Mouse (Mus musculus): ENCODE data around the gene Rnf141. TPM values are rescaled to one million over a fixed set of nuclear protein-coding genes. Genes with fewer than 3 reads are reported as not detected.

Rnf141 gene
- polyA plus RNA-seq, 1 experiment from 2014 or later: 27.0 TPM

DNA sequence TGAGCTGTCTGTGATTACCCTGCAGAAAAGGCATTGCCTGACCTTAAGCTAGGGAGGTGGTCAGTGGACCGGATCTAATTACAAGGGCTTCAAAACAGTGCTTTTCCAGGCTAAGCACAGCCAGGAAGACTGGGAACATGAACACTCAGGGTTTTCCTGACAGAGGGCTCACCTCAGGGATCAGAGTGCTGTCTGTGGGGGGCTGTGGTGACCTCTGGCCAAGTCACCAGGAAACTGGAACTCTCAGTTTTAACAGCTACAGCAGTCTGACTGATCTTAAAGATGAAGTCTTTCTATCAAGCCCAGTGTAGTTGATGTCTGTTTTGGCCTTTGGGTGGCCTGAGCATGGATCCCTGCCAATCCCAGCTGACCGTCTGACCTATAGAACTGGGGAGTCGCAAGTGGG, 58.5 kb downstream of the Rnf141 start:
- WGBS: 68% methylated on average over 3 of the region's 3 CpGs
- H3K9ac ChIP-seq (replicated peaks): no peak overlapping the region
- H3K27ac ChIP-seq (replicated peaks): no peak overlapping the region

DNA sequence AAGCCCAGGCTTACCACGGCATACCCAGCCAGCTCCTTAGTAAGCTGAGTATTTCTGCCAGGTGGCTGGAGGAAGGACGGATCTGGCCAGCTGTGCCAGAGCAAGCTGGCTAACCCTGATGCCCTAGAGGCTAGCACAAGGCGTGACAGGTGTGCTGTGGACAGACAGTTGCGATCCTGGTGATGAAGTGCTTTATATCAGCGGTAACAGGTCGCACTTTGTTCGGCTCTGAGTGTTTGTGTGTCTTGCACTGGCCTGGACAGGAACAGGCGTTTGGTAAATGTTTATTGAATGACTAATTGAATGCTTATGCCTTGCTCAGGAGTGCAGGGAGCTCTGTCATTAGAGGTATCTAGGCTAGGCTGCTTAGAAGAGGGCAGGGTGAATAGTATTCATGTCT, 59.3 kb downstream of the Rnf141 start:
- WGBS: 75% methylated on average over 8 of the region's 8 CpGs
- H3K4me2 ChIP-seq (replicated peaks): no peak overlapping the region
- H3K27me3 ChIP-seq: no peaks in the 10 kb centered on the region
- H3K36me3 ChIP-seq: no peaks in the 10 kb centered on the region
- H3K4me3 ChIP-seq: no peak overlapping the region
- H3K27ac ChIP-seq (replicated peaks): no peak overlapping the region
- H3K9ac ChIP-seq (replicated peaks): no peak overlapping the region
- H3K9me3 ChIP-seq: no peaks in the 10 kb centered on the region
- ATAC-seq (ENCODE audit: low FRiP score, low read depth): no peak
- H3K4me1 ChIP-seq: no peaks in the 10 kb centered on the region

More for the DNA sequence above, 58.5 kb downstream of the Rnf141 start:
- H3K27me3 ChIP-seq: no peaks in the 10 kb centered on the region
- H3K4me1 ChIP-seq: no peaks in the 10 kb centered on the region
- H3K4me2 ChIP-seq (replicated peaks): no peak overlapping the region
- no peak overlapping the region for H3K4me3 ChIP-seq
- H3K9me3 ChIP-seq: no peaks in the 10 kb centered on the region
- no peak for ATAC-seq (ENCODE audit: low FRiP score, low read depth)
- H3K36me3 ChIP-seq: no peaks in the 10 kb centered on the region

GRCm38 (mm10) chr7:110782845-110783478, 61.3 kb downstream of the Rnf141 start:
- H3K27me3 ChIP-seq: no peaks in the 10 kb centered on the region
- H3K4me2 ChIP-seq (replicated peaks): no peak overlapping the region
- no peak overlapping the region for H3K27ac ChIP-seq (replicated peaks)
- H3K4me1 ChIP-seq: no peaks in the 10 kb centered on the region
- 50% methylated on average over 10 of the region's 10 CpGs for WGBS
- no peak for ATAC-seq (ENCODE audit: low FRiP score, low read depth)
- H3K4me3 ChIP-seq: no peak overlapping the region
- no peaks in the 10 kb centered on the region for H3K36me3 ChIP-seq
- H3K9me3 ChIP-seq: no peaks in the 10 kb centered on the region
- H3K9ac ChIP-seq (replicated peaks): no peak overlapping the region

GRCm38 (mm10) chr7:110782135-110782534, 62.1 kb downstream of the Rnf141 start:
- no peaks in the 10 kb centered on the region for H3K36me3 ChIP-seq
- 83% methylated on average over 7 of the region's 7 CpGs for WGBS
- no peaks in the 10 kb centered on the region for H3K27me3 ChIP-seq
- no peak overlapping the region for H3K4me3 ChIP-seq
- no peak overlapping the region for H3K4me2 ChIP-seq (replicated peaks)
- no peak overlapping the region for H3K27ac ChIP-seq (replicated peaks)
- no peak for ATAC-seq (ENCODE audit: low FRiP score, low read depth)
- no peak overlapping the region for H3K9ac ChIP-seq (replicated peaks)
- no peaks in the 10 kb centered on the region for H3K9me3 ChIP-seq
- H3K4me1 ChIP-seq: no peaks in the 10 kb centered on the region; the same call in 1 of the 2 replicates

GRCm38 (mm10) chr7:110781231-110781711, 63.0 kb downstream of the Rnf141 start:
- Histone ChIP-seq H3K27me3 (no peaks in the 10 kb centered on the region), H3K27ac (replicated peaks) (no peak overlapping the region), H3K36me3 (no peaks in the 10 kb centered on the region), H3K9me3 (no peaks in the 10 kb centered on the region), H3K4me1 (no peaks in the 10 kb centered on the region; the same call in 1 of the 2 replicates), H3K4me2 (replicated peaks) (no peak overlapping the region), H3K9ac (replicated peaks) (no peak overlapping the region), H3K4me3 (no peak overlapping the region)
- ATAC-seq (ENCODE audit: low FRiP score, low read depth): no peak
- WGBS: 82% methylated on average over 2 of the region's 2 CpGs

- Histone ChIP-seq H3K9ac (replicated peaks) (no peak overlapping the region), H3K4me3 (no peak overlapping the region)
Observed at GRCm38 (mm10) chr7:110780520-110780919, 63.7 kb downstream of the Rnf141 start.

DNA sequence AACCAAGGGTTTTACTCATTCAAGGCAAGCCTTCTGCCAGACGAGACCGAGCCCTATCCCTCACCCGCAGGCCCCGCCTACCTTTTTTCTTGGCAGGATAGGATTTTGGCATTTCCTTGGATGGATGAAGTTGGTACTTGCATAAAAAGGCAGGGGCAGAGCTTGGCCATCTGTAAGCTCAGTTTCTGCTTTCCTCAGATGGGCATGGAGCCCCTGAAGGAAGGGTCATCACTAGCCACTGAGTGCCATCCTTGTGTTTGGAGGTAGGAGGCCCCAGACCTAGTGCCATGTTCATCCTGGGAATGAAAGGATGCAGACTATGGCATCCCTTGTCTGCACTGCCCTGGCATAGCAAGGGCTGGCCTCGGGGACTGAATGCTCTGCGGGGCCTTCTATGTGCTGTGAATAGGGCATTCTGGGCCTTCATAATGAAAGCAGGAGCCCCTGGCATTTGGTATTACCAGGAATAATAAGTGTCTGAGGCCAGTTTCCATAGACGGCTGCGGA, 64.6 kb downstream of the Rnf141 start:
- H3K9ac ChIP-seq (replicated peaks): no peak overlapping the region
- no peak overlapping the region for H3K27ac ChIP-seq (replicated peaks)
- 87% methylated on average over 8 of the region's 8 CpGs for WGBS
- H3K36me3 ChIP-seq: no peaks in the 10 kb centered on the region
- H3K4me2 ChIP-seq (replicated peaks): no peak overlapping the region
- H3K4me1 ChIP-seq: no peaks in the 10 kb centered on the region; the same call in 1 of the 2 replicates
- ATAC-seq (ENCODE audit: low FRiP score, low read depth): no peak
- no peaks in the 10 kb centered on the region for H3K27me3 ChIP-seq
- H3K4me3 ChIP-seq: no peak overlapping the region
- no peaks in the 10 kb centered on the region for H3K9me3 ChIP-seq

More at GRCm38 (mm10) chr7:110780520-110780919, 63.7 kb downstream of the Rnf141 start:
- no peak for ATAC-seq (ENCODE audit: low FRiP score, low read depth)
- no peaks in the 10 kb centered on the region for H3K9me3 ChIP-seq
- no peaks in the 10 kb centered on the region for H3K36me3 ChIP-seq
- no peaks in the 10 kb centered on the region for H3K27me3 ChIP-seq
- no peaks in the 10 kb centered on the region; the same call in 1 of the 2 replicates for H3K4me1 ChIP-seq
- no peak overlapping the region for H3K27ac ChIP-seq (replicated peaks)
- H3K4me2 ChIP-seq (replicated peaks): no peak overlapping the region
- WGBS: 84% methylated on average over 4 of the region's 4 CpGs

DNA sequence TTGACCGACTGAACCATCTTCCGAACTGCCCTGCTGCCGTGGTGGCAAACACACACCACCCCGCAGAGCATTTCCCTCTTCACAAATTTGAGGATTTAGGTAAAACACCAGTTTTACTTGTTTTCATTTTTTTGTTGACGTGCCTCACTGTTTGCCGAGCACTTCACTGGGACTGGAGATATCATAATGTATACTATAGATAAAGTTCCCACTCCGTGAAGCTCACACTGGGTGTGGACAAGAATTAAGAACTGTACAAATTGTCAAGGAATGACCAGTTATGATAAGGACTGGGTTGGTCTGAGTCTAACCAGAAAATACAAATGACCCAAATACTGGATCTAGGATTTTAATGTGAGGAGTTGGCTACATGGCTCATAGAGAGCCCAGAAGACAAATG, 65.3 kb downstream of the Rnf141 start:
- Histone ChIP-seq H3K4me1 (peaks cover 2% of the 10 kb centered on the region; the same call in 1 of the 2 replicates), H3K9me3 (no peaks in the 10 kb centered on the region), H3K27ac (replicated peaks) (no peak overlapping the region), H3K36me3 (no peaks in the 10 kb centered on the region), H3K4me2 (replicated peaks) (no peak overlapping the region), H3K4me3 (no peak overlapping the region), H3K9ac (replicated peaks) (no peak overlapping the region), H3K27me3 (no peaks in the 10 kb centered on the region)
- no peak for ATAC-seq (ENCODE audit: low FRiP score, low read depth)
- WGBS: 93% methylated on average over 7 of the region's 7 CpGs

DNA sequence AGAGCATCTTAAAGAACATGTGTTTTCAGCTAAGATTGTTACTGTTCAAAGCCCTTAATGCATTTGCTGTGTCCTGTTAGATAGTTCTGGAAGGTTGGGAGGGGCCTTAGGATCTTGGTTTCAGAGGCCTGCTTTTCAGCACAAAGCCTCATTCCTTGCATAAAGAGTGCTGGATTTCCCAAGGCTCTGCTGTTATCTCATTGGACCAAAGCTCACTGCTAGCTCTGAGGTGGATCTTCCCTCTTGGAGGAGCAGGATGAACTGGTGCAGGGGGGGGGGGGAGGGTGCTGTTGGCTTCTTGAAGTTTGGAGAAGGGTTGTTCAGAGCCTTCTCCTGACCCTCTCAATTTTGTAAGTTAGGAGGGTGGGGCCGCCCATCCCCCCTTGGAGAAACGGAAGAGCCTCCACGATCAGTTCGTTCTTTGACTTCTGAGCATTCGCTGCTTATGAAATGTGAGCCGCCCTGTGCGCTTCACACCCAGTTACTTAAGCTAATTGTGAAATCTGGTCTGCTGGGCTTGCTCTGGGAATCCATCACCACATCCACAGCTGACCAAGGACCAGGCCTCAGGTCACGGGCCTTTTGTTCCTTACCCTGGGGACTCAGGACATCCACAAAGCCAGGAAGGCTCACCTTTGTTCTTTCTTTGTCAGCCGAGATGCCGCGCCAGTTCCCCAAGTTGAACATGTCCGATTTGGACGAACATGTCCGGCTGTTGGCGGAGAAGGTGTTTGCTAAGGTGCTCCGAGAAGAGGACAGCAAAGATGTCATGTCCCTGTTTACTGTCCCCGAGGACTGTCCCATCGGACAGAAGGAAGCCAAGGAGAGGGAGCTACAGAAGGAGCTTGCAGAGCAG, 66.9 kb downstream of the Rnf141 start:
- no peaks in the 10 kb centered on the region for H3K36me3 ChIP-seq
- no peak overlapping the region for H3K27ac ChIP-seq (replicated peaks)
- 79% methylated on average over 18 of the region's 18 CpGs for WGBS
- peaks cover 8% of the 10 kb centered on the region; the same call in 1 of the 2 replicates for H3K4me1 ChIP-seq
- H3K4me3 ChIP-seq: no peak overlapping the region
- H3K4me2 ChIP-seq (replicated peaks): no peak overlapping the region
- no peak overlapping the region for H3K9ac ChIP-seq (replicated peaks)
- no peak for ATAC-seq (ENCODE audit: low FRiP score, low read depth)
- no peaks in the 10 kb centered on the region for H3K9me3 ChIP-seq
- 0 out of 2 replicates have a peak, but pooled peaks cover 4% of the 10 kb centered on the region for H3K27me3 ChIP-seq

GRCm38 (mm10) chr7:110774674-110775073, 69.6 kb downstream of the Rnf141 start:
- Histone ChIP-seq H3K4me3 (no peak overlapping the region), H3K36me3 (no peaks in the 10 kb centered on the region), H3K9ac (replicated peaks) (no peak overlapping the region), H3K27me3 (peaks cover 21% of the 10 kb centered on the region), H3K4me2 (replicated peaks) (no peak overlapping the region), H3K4me1 (peaks cover 8% of the 10 kb centered on the region; the same call in 1 of the 2 replicates), H3K9me3 (no peaks in the 10 kb centered on the region), H3K27ac (replicated peaks) (no peak overlapping the region)
- WGBS: 90% methylated on average over 8 of the region's 8 CpGs
- no peak for ATAC-seq (ENCODE audit: low FRiP score, low read depth)

DNA sequence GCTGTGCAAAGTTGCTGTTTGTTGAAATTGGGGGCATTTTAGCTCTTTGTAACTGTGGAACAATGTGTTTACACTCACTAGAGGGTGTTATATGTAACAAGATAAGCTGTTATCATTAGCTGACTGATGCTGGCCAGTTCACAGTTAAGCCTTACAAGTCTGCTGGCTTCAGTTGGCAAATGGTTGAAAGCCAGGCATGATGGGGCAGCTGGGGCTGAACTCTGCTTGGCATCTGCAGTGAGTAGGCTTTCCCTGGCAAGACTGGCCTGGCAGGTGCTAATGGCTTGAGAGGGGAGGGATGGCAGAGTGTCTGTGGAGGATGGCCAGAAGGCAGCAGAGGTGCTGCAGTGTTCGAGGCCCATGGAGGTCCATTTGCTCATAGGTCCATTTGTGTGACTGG, 70.2 kb downstream of the Rnf141 start:
- H3K4me1 ChIP-seq: peaks cover 9% of the 10 kb centered on the region; the same call in 1 of the 2 replicates
- no peak overlapping the region for H3K4me3 ChIP-seq
- no peak for ATAC-seq (ENCODE audit: low FRiP score, low read depth)
- WGBS: 80% methylated on average over 1 of the region's 1 CpGs
- peaks cover 27% of the 10 kb centered on the region for H3K27me3 ChIP-seq
- H3K36me3 ChIP-seq: no peaks in the 10 kb centered on the region
- no peaks in the 10 kb centered on the region for H3K9me3 ChIP-seq
- no peak overlapping the region for H3K9ac ChIP-seq (replicated peaks)
- H3K4me2 ChIP-seq (replicated peaks): no peak overlapping the region
- no peak overlapping the region for H3K27ac ChIP-seq (replicated peaks)

Measured in midbrain, embryonic 12.5 days (tissue).